Mouse (Mus musculus) neural tube, embryonic 11.5 days (tissue): Measurements from ENCODE around the gene Mrm2. TPM values are rescaled to one million over a fixed set of nuclear protein-coding genes. Genes with fewer than 3 reads are reported as not detected.

Experiments used
- polyA plus RNA-seq: library from polyadenylated mRNA; unstranded; fragments of >200 nt; fragmentation: Nextera tagmentation; extraction: Ambion mirVana; gene quantifications from 2 replicates; pipeline ENCODE4 v1.2.1, GENCODE M21; 2014

Mrm2 gene
- polyA plus RNA-seq, 1 experiment from 2014 or later: 20.1 TPM

Other genes with a start within 250 kb of the Mrm2 start
- 48.5 and 51.9 TPM in 2 replicates for gene Mad1l1, start 10.3 kb downstream of the Mrm2 start, polyA plus RNA-seq
- 47.1 and 50.9 TPM in 2 replicates for gene Nudt1, start 10.2 kb downstream of the Mrm2 start, polyA plus RNA-seq
- 8.4 and 10.0 TPM in 2 replicates for gene Snx8, start 57.4 kb upstream of the Mrm2 start, polyA plus RNA-seq
- 195 and 198 TPM in 2 replicates for gene Eif3b, start 87.4 kb upstream of the Mrm2 start, polyA plus RNA-seq
- gene Gm4869, start 113.7 kb upstream of the Mrm2 start, polyA plus RNA-seq: not detected in 2 replicates
- gene Chst12, start 173.7 kb upstream of the Mrm2 start, polyA plus RNA-seq: 14.4 and 15.5 TPM in 2 replicates
- not detected in 2 replicates for gene Grifin, start 233.2 kb upstream of the Mrm2 start, polyA plus RNA-seq